Mouse (Mus musculus) liver, embryonic 14.5 days (tissue): ENCODE measurements at regions not wholly inside any gene's neighbourhood (a gene's known extent, or its start where the extent isn't known, plus 50 kb on each side); places are given as distances from the start of the nearest gene placed in this dataset.

Experiments
- CTCF ChIP-seq: IDR thresholded peaks from 2 replicates; pipeline ENCODE4 v1.5.1; 2016; ENCODE audit warnings: antibody characterized with exemption, low read depth, control low read depth
- EP300 ChIP-seq: IDR thresholded peaks from 2 replicates; pipeline ENCODE4 v1.6.1; 2016; ENCODE audit warnings: antibody characterized with exemption, low read depth

DNA sequence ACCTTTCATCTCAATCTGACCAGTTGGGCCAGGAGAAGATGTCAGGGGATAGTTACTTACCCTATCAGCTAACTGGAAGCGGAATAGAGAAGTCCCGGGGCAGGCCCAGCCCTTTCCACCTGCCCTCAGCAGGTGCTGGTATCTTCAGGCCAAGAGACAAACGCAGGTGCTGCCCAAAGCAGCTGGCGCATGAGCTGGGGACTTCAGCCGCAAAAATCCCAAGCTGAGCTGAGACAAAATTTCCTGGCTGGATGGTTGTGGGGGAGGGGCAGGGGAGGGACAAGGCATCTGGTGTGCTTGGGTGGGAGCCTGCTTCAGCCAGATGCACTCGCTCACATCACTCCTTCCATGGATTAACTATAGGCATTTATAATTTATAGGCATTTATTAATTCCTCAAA, 125.5 kb upstream of the Lemd2 start:
- TF ChIP-seq CTCF (no peak), EP300 (no peak)
